Mouse (Mus musculus) lung, postnatal 0 days (tissue): Measurements from ENCODE around the gene Rbm20.

Experiments
- CTCF ChIP-seq: IDR thresholded peaks from 2 replicates; pipeline ENCODE4 v1.5.1; 2016; ENCODE audit warnings: antibody characterized with exemption, mild to moderate bottlenecking
- EP300 ChIP-seq: IDR thresholded peaks from 2 replicates; pipeline ENCODE4 v1.6.1; 2016; ENCODE audit warnings: antibody characterized with exemption, mild to moderate bottlenecking, control low read depth

DNA sequence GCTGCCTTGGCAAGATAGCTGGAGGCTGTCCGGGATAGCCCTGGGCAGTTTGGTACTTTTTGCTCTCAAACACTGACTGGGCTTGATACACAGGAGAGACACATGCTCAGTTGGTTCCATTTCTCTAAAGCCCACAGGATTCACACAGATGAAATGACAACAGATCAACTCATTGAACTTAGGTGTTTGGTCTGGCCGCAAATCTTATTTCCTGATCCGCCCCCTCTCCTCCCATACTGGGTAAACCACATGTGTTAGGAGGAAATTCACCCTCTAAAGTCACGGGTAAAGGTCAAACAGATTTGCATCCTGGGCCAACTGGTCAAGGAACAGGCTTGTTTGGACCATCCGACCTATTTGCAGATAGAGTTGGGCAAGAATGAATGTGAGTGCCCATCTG, 212.4 kb downstream of the Rbm20 start:
- TF ChIP-seq CTCF (no peak), EP300 (no peak)
